Mouse (Mus musculus): ENCODE data around the gene Glis2. TPM values are rescaled to one million over a fixed set of nuclear protein-coding genes. Genes with fewer than 3 reads are reported as not detected.

Glis2 gene
- total and polyA plus RNA-seq, 2 experiments from 2014 or later = 11.8 to 25.4 TPM

DNA sequence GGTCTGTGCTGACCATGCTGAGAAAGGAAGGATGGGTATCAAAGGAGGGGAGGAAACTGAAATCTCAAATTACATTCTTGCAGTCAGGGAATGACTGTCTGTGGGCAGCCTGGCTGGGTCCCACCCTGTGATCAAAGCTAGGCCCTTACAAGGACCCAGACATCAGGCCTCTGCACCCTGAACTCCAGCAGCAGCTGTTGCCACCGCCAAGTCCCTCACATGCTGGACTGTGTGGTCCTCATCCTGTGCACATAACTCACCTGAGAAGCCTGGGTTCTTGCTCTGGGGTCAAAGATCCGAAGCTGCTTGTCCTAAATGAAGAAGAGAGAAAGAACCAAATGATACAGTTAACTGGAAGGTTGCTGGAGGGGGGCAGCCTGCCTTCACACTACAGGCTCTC lies 67.1 kb downstream of the Glis2 start:
- Histone ChIP-seq H3K4me1 (ENCODE audit: control insufficient read depth, insufficient read depth) (peaks cover 4% of the 10 kb centered on the region), H3K4me2 (ENCODE audit: low read depth, low read length) (no peak overlapping the region), H3K9me3 (replicated peaks; ENCODE audit: control insufficient read depth, low read length) (no peaks in the 10 kb centered on the region), H3K36me3 (replicated peaks; ENCODE audit: control insufficient read depth, insufficient read depth, low read length) (peaks cover 24% of the 10 kb centered on the region), H3K4me3 (ENCODE audit: low read depth, low read length) (no peak overlapping the region), H3K27me3 (ENCODE audit: control insufficient read depth, insufficient read depth, low read length) (no peaks in the 10 kb centered on the region), H3K9ac (replicated peaks; ENCODE audit: low read depth, low read length) (no peak overlapping the region), H3K27ac (ENCODE audit: low read depth) (no peak overlapping the region)
- DNase-seq (ENCODE audit: low spot score) (no peak), ATAC-seq (ENCODE audit: insufficient read depth, low read depth) (no peak)
- TF ChIP-seq EP300 (IDR thresholded peaks at IDR 0.05; ENCODE audit: low read depth) = no peak
- TF ChIP-seq CTCF (IDR thresholded peaks at IDR 0.05; ENCODE audit: low read depth) = no peak
- 79% methylated on average over 2 of the region's 2 CpGs for WGBS

DNA sequence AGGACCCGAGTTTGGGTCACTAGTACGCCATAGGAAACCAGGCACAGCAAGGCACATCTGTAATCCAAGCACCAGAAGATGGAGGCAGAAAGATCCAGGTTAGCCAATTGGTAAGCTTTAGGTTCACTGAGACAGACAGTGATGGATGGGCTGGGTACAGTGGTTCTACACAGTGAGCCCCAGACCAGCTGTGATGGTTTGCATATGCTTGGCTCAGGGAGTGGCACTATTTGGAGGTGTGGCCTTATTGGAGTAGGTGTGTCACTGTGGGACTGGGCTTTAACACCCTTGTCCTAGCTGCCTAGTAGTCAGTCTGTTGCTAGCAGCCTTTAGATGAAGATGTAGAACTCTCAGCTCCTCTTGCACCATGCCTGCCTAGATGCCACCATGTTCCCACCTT lies 69.3 kb downstream of the Glis2 start:
- H3K4me1 ChIP-seq (ENCODE audit: control insufficient read depth, insufficient read depth) = no peaks in the 10 kb centered on the region; the same call in 1 of the 2 replicates
- no peak overlapping the region for H3K4me3 ChIP-seq (ENCODE audit: low read depth, low read length)
- no peak overlapping the region for H3K9ac ChIP-seq (replicated peaks; ENCODE audit: low read depth, low read length)
- DNase-seq (ENCODE audit: low spot score) = no peak
- peaks cover 34% of the 10 kb centered on the region for H3K36me3 ChIP-seq (replicated peaks; ENCODE audit: control insufficient read depth, insufficient read depth, low read length)
- no peak for ATAC-seq (ENCODE audit: insufficient read depth, low read depth)
- TF ChIP-seq EP300 (IDR thresholded peaks at IDR 0.05; ENCODE audit: low read depth) (no peak), CTCF (IDR thresholded peaks at IDR 0.05; ENCODE audit: low read depth) (no peak)
- H3K27me3 ChIP-seq (ENCODE audit: control insufficient read depth, insufficient read depth, low read length) = no peaks in the 10 kb centered on the region
- WGBS = 90% methylated on average over 2 of the region's 2 CpGs
- H3K27ac ChIP-seq (ENCODE audit: low read depth) = no peak overlapping the region
- H3K9me3 ChIP-seq (replicated peaks; ENCODE audit: control insufficient read depth, low read length) = no peaks in the 10 kb centered on the region
- H3K4me2 ChIP-seq (ENCODE audit: low read depth, low read length) = no peak overlapping the region

DNA sequence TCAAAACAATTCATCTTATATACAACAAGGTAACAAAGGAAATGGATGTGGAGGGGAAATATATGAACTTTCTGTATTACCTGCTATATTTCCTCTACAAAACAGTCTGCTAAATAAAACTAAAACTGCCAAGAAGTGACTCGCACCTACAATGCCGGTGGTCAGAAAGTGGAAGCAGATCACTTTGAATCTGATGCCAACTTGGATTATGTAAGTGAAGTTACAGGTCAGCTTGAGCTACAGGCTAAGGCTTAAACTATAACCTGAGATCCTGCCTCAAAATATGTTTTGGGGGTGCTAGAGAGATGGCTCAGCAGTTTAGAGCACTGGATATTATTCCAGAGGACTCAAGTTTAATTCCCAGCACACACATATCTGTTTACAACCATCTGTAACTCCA lies 71.2 kb downstream of the Glis2 start:
- ATAC-seq (ENCODE audit: insufficient read depth, low read depth) = no peak
- no peak overlapping the region for H3K4me3 ChIP-seq (ENCODE audit: low read depth, low read length)
- H3K36me3 ChIP-seq (replicated peaks; ENCODE audit: control insufficient read depth, insufficient read depth, low read length) = peaks cover 47% of the 10 kb centered on the region
- WGBS = 86% methylated on average over 2 of the region's 2 CpGs
- H3K9me3 ChIP-seq (replicated peaks; ENCODE audit: control insufficient read depth, low read length) = no peaks in the 10 kb centered on the region
- no peaks in the 10 kb centered on the region for H3K4me1 ChIP-seq (ENCODE audit: control insufficient read depth, insufficient read depth)
- H3K27me3 ChIP-seq (ENCODE audit: control insufficient read depth, insufficient read depth, low read length) = no peaks in the 10 kb centered on the region
- no peak overlapping the region for H3K9ac ChIP-seq (replicated peaks; ENCODE audit: low read depth, low read length)
- no peak overlapping the region for H3K27ac ChIP-seq (ENCODE audit: low read depth)
- H3K4me2 ChIP-seq (ENCODE audit: low read depth, low read length) = no peak overlapping the region
- no peak for DNase-seq (ENCODE audit: low spot score)
- TF ChIP-seq EP300 (IDR thresholded peaks at IDR 0.05; ENCODE audit: low read depth) = no peak
- no peak for TF ChIP-seq CTCF (IDR thresholded peaks at IDR 0.05; ENCODE audit: low read depth)

DNA sequence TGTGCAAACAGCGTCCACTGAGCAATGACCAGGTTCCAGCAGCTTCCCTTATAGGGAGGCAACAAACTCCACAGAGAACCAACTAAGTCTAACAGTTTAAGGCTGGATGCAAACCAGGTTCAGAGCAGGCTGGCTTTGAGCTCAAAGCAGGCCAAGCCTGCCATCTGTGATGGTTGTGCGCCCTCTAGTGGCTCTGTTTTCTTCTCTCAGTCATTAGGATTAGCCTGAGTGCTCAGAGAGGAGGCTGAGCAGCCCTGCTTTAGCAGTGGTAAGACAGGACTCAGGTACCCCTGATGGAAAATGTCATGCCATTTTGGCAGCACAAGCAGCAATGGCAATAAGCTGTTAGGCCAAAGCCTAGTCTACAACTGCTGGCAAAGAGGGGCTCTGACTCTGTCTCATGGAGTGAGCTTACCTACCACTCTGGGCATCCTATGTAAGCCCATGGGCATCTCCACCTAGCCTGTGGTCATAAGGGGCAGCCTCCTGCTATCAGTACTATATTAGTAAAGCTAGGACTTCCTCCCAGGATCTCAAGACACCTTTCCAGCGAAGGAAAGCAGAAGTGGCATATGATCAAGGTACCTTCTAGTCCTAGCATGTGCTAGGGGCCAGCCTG lies 72.8 kb downstream of the Glis2 start:
- no peak overlapping the region for H3K27ac ChIP-seq (ENCODE audit: low read depth)
- TF ChIP-seq CTCF (IDR thresholded peaks at IDR 0.05; ENCODE audit: low read depth) (peak; percentile 94), EP300 (IDR thresholded peaks at IDR 0.05; ENCODE audit: low read depth) (no peak)
- DNase-seq (ENCODE audit: low spot score) (peak; percentile 81), ATAC-seq (ENCODE audit: insufficient read depth, low read depth) (peak; percentile 90)
- no peaks in the 10 kb centered on the region for H3K4me1 ChIP-seq (ENCODE audit: control insufficient read depth, insufficient read depth)
- H3K36me3 ChIP-seq (replicated peaks; ENCODE audit: control insufficient read depth, insufficient read depth, low read length) = peaks cover 43% of the 10 kb centered on the region
- WGBS = 33% methylated on average over 3 of the region's 3 CpGs
- no peak overlapping the region for H3K4me2 ChIP-seq (ENCODE audit: low read depth, low read length)
- no peak overlapping the region for H3K4me3 ChIP-seq (ENCODE audit: low read depth, low read length)
- H3K27me3 ChIP-seq (ENCODE audit: control insufficient read depth, insufficient read depth, low read length) = no peaks in the 10 kb centered on the region
- no peaks in the 10 kb centered on the region for H3K9me3 ChIP-seq (replicated peaks; ENCODE audit: control insufficient read depth, low read length)
- H3K9ac ChIP-seq (replicated peaks; ENCODE audit: low read depth, low read length) = no peak overlapping the region

GRCm38 (mm10) chr16:4670317-4670716 lies 75.8 kb downstream of the Glis2 start:
- Histone ChIP-seq H3K4me3 (ENCODE audit: low read depth, low read length) (no peak overlapping the region), H3K9ac (replicated peaks; ENCODE audit: low read depth, low read length) (no peak overlapping the region), H3K4me1 (ENCODE audit: control insufficient read depth, insufficient read depth) (no peaks in the 10 kb centered on the region), H3K36me3 (replicated peaks; ENCODE audit: control insufficient read depth, insufficient read depth, low read length) (peaks cover 53% of the 10 kb centered on the region), H3K27me3 (ENCODE audit: control insufficient read depth, insufficient read depth, low read length) (no peaks in the 10 kb centered on the region), H3K9me3 (replicated peaks; ENCODE audit: control insufficient read depth, low read length) (no peaks in the 10 kb centered on the region), H3K27ac (ENCODE audit: low read depth) (no peak overlapping the region), H3K4me2 (ENCODE audit: low read depth, low read length) (no peak overlapping the region)
- ATAC-seq (ENCODE audit: insufficient read depth, low read depth) (no peak), DNase-seq (ENCODE audit: low spot score) (no peak)
- TF ChIP-seq EP300 (IDR thresholded peaks at IDR 0.05; ENCODE audit: low read depth) (no peak), CTCF (IDR thresholded peaks at IDR 0.05; ENCODE audit: low read depth) (no peak)
- WGBS = 73% methylated on average over 5 of the region's 5 CpGs

GRCm38 (mm10) chr16:4674091-4674490 lies 79.6 kb downstream of the Glis2 start:
- Histone ChIP-seq H3K9ac (replicated peaks; ENCODE audit: low read depth, low read length) (no peak overlapping the region), H3K9me3 (replicated peaks; ENCODE audit: control insufficient read depth, low read length) (no peaks in the 10 kb centered on the region), H3K27ac (ENCODE audit: low read depth) (no peak overlapping the region; the same call in 1 of the 2 replicates), H3K4me1 (ENCODE audit: control insufficient read depth, insufficient read depth) (peaks cover 6% of the 10 kb centered on the region), H3K4me3 (ENCODE audit: low read depth, low read length) (no peak overlapping the region), H3K36me3 (replicated peaks; ENCODE audit: control insufficient read depth, insufficient read depth, low read length) (peaks cover 52% of the 10 kb centered on the region), H3K4me2 (ENCODE audit: low read depth, low read length) (no peak overlapping the region), H3K27me3 (ENCODE audit: control insufficient read depth, insufficient read depth, low read length) (no peaks in the 10 kb centered on the region)
- no peak for DNase-seq (ENCODE audit: low spot score)
- WGBS = 78% methylated on average over 4 of the region's 4 CpGs
- TF ChIP-seq CTCF (IDR thresholded peaks at IDR 0.05; ENCODE audit: low read depth) (no peak), EP300 (IDR thresholded peaks at IDR 0.05; ENCODE audit: low read depth) (no peak)
- no peak for ATAC-seq (ENCODE audit: insufficient read depth, low read depth)

Other genes starting within 250 kb of the Glis2 start
- gene Adcy9, start 174.2 kb upstream of the Glis2 start, total RNA-seq (2014; rRNA removed; ENCODE audit: low replicate concordance) = 19.0 and 22.2 TPM in 2 replicates
- 1.8 and 2.0 TPM in 2 replicates for gene Adcy9, start 174.2 kb upstream of the Glis2 start, polyA plus RNA-seq (2015; fragmentation: Nextera tagmentation; extraction: Ambion mirVana)
- 910 and 974 TPM in 2 replicates for gene Srl, start 52.9 kb upstream of the Glis2 start, total RNA-seq (2014; rRNA removed; ENCODE audit: low replicate concordance)
- gene Srl, start 52.9 kb upstream of the Glis2 start, polyA plus RNA-seq (2015; fragmentation: Nextera tagmentation; extraction: Ambion mirVana) = 346 and 419 TPM in 2 replicates
- gene Tfap4, start 34.9 kb upstream of the Glis2 start, total RNA-seq (2014; rRNA removed; ENCODE audit: low replicate concordance) = 2.6 and 6.3 TPM in 2 replicates
- 2.9 and 3.4 TPM in 2 replicates for gene Tfap4, start 34.9 kb upstream of the Glis2 start, polyA plus RNA-seq (2015; fragmentation: Nextera tagmentation; extraction: Ambion mirVana)
- 23.9 and 74.9 TPM in 2 replicates for gene Pam16, start 30.3 kb downstream of the Glis2 start, total RNA-seq (2014; rRNA removed; ENCODE audit: low replicate concordance)
- 172 and 184 TPM in 2 replicates for gene Pam16, start 30.3 kb downstream of the Glis2 start, polyA plus RNA-seq (2015; fragmentation: Nextera tagmentation; extraction: Ambion mirVana)
- gene Vasn, start 45.2 kb downstream of the Glis2 start, total RNA-seq (2014; rRNA removed; ENCODE audit: low replicate concordance) = 38.7 and 64.8 TPM in 2 replicates
- gene Vasn, start 45.2 kb downstream of the Glis2 start, polyA plus RNA-seq (2015; fragmentation: Nextera tagmentation; extraction: Ambion mirVana) = 8.1 and 9.3 TPM in 2 replicates
- 99.6 and 102 TPM in 2 replicates for gene Dnaja3, start 45.3 kb downstream of the Glis2 start, total RNA-seq (2014; rRNA removed; ENCODE audit: low replicate concordance)
- 99.5 and 103 TPM in 2 replicates for gene Dnaja3, start 45.3 kb downstream of the Glis2 start, polyA plus RNA-seq (2015; fragmentation: Nextera tagmentation; extraction: Ambion mirVana)
- gene Coro7, start 85.1 kb downstream of the Glis2 start, total RNA-seq (2014; rRNA removed; ENCODE audit: low replicate concordance) = 17.2 and 17.8 TPM in 2 replicates
- 8.0 and 9.9 TPM in 2 replicates for gene Coro7, start 85.1 kb downstream of the Glis2 start, polyA plus RNA-seq (2015; fragmentation: Nextera tagmentation; extraction: Ambion mirVana)
- 12.4 and 21.1 TPM in 2 replicates for gene Nmral1, start 124.6 kb downstream of the Glis2 start, total RNA-seq (2014; rRNA removed; ENCODE audit: low replicate concordance)
- gene Nmral1, start 124.6 kb downstream of the Glis2 start, polyA plus RNA-seq (2015; fragmentation: Nextera tagmentation; extraction: Ambion mirVana) = 8.6 and 9.8 TPM in 2 replicates
- 53.1 and 56.8 TPM in 2 replicates for gene Hmox2, start 131.6 kb downstream of the Glis2 start, total RNA-seq (2014; rRNA removed; ENCODE audit: low replicate concordance)
- gene Hmox2, start 131.6 kb downstream of the Glis2 start, polyA plus RNA-seq (2015; fragmentation: Nextera tagmentation; extraction: Ambion mirVana) = 87.0 and 91.1 TPM in 2 replicates
- gene Cdip1, start 195.6 kb downstream of the Glis2 start, total RNA-seq (2014; rRNA removed; ENCODE audit: low replicate concordance) = 149 and 160 TPM in 2 replicates
- gene Cdip1, start 195.6 kb downstream of the Glis2 start, polyA plus RNA-seq (2015; fragmentation: Nextera tagmentation; extraction: Ambion mirVana) = 121 and 123 TPM in 2 replicates
- gene 4930562C15Rik, start 240.7 kb downstream of the Glis2 start, total RNA-seq (2014; rRNA removed; ENCODE audit: low replicate concordance) = not detected in 2 replicates
- 0.08 and 0.12 TPM in 2 replicates for gene 4930562C15Rik, start 240.7 kb downstream of the Glis2 start, polyA plus RNA-seq (2015; fragmentation: Nextera tagmentation; extraction: Ambion mirVana)

All from heart, postnatal 0 days (tissue).